Mouse (Mus musculus) kidney, postnatal 0 days (tissue): ENCODE data around the gene Gfm2. TPM values are rescaled to one million over a fixed set of nuclear protein-coding genes. Genes with fewer than 3 reads are reported as not detected.

ENCODE experiments used
- ATAC-seq: fragments of 200-750 bp; cut with Nextera tagmentation; replicated peaks from 2 replicates; pipeline ENCODE4 v1.8.0; 2017; ENCODE audit warnings: low read depth, moderate number of reproducible peaks, moderate TSS enrichment, moderate library complexity; ENCODE audit not compliant: low FRiP score
- DNase-seq: peaks from one replicate; pipeline ENCODE4 v3.0.0-alpha.2; 2016; ENCODE audit warnings: low spot score
- H3K27ac ChIP-seq: fragments of 300-500 bp; sonication (generic); 2 replicates; pipeline ENCODE4 v1.5.1; 2014; ENCODE audit warnings: mild to moderate bottlenecking
- H3K27me3 ChIP-seq: fragments of 300-500 bp; sonication (generic); 2 replicates; pipeline ENCODE4 v1.6.1; 2014; ENCODE audit warnings: low read length, mixed read lengths; ENCODE audit not compliant: insufficient read depth
- H3K36me3 ChIP-seq: fragments of 300-500 bp; sonication (generic); 2 replicates; pipeline ENCODE4 v1.6.1; 2014; ENCODE audit warnings: low read length, mixed read lengths; ENCODE audit not compliant: insufficient read depth
- H3K4me1 ChIP-seq: fragments of 300-500 bp; sonication (generic); replicated peaks from 2 replicates; pipeline ENCODE4 v1.6.1; 2014; ENCODE audit warnings: antibody characterized with exemption, low read length, mixed read lengths; ENCODE audit not compliant: insufficient read depth
- H3K4me2 ChIP-seq: fragments of 300-500 bp; sonication (generic); 2 replicates; pipeline ENCODE4 v1.6.1; 2014; ENCODE audit warnings: mild to moderate bottlenecking, low read length, moderate library complexity, mixed read lengths
- H3K4me3 ChIP-seq: fragments of 300-500 bp; sonication (generic); replicated peaks from 2 replicates; pipeline ENCODE4 v1.5.1; 2014; ENCODE audit warnings: low read depth, low read length
- H3K9ac ChIP-seq: fragments of 300-500 bp; sonication (generic); 2 replicates; pipeline ENCODE4 v1.6.1; 2014; ENCODE audit warnings: low read depth, low read length
- H3K9me3 ChIP-seq: fragments of 300-500 bp; sonication (generic); replicated peaks from 2 replicates; pipeline ENCODE4 v1.6.1; 2016; ENCODE audit warnings: low read length, inconsistent platforms, mixed read lengths
- CTCF ChIP-seq: IDR thresholded peaks from 2 replicates; pipeline ENCODE4 v1.5.1; 2016; ENCODE audit warnings: antibody characterized with exemption, low read depth, mild to moderate bottlenecking, moderate library complexity
- WGBS: fragments of 180-500 bp; shearing (Covaris S2); extraction: QIAGEN DNeasy Blood & Tissue Kit; methylation state at CpG from one replicate; pipeline ENCODE4 v1.1.7; 2014; 5-methylcytosine and 5-hydroxymethylcytosine counted together
- polyA plus RNA-seq: library from polyadenylated mRNA; unstranded; fragments of >200 nt; fragmentation: Nextera tagmentation; extraction: Ambion mirVana; gene quantifications from 2 replicates; pipeline ENCODE4 v1.2.1, GENCODE M21; 2015

The Gfm2 gene
- polyA plus RNA-seq, 1 experiment from 2014 or later, result 20.4 TPM

- no peak overlapping the region for H3K9ac ChIP-seq
- H3K36me3 ChIP-seq, result peaks cover 10% of the 10 kb centered on the region; the same call in 1 of the 2 replicates
- DNase-seq, result peak; percentile 29
- no peak for TF ChIP-seq CTCF
- H3K9me3 ChIP-seq, result no peaks in the 10 kb centered on the region
- H3K27ac ChIP-seq, result no peak overlapping the region
- H3K4me1 ChIP-seq, result no peaks in the 10 kb centered on the region
- no peak overlapping the region for H3K4me3 ChIP-seq
- ATAC-seq, result no peak
- WGBS, result 51% methylated on average over 5 of the region's 5 CpGs
- no peak overlapping the region for H3K4me2 ChIP-seq
- no peaks in the 10 kb centered on the region for H3K27me3 ChIP-seq
These were observed 46.9 kb downstream of the Gfm2 start for GRCm38 (mm10) chr13:97184656-97185055.

DNA sequence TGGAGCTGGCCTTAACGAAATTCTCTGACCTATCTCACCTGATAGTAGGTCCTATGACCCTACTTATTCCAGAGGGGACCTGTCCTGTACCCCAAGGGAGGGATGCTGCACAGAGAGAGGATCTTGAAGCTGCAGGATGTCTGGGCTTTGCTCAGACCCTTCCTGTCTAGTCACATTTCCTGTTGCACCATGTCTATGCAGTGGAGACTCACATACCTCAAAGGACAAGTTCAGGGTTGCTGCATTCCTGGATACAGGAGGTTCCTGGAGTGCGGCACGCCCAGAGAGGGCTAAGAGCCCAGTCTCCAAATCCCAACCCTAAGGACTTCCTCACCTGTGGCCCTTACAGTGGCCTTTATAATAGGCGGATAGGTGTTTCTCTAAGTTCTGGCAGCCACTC, 48.6 kb downstream of the Gfm2 start:
- WGBS, result 75% methylated on average over 4 of the region's 4 CpGs
- H3K27ac ChIP-seq, result no peak overlapping the region
- DNase-seq, result no peak

GRCm38 (mm10) chr13:97187693-97188092, 50.0 kb downstream of the Gfm2 start:
- 77% methylated on average over 5 of the region's 5 CpGs for WGBS
- no peak overlapping the region for H3K4me3 ChIP-seq

More for the DNA sequence above, 48.6 kb downstream of the Gfm2 start:
- no peaks in the 10 kb centered on the region for H3K4me1 ChIP-seq
- no peaks in the 10 kb centered on the region for H3K36me3 ChIP-seq
- H3K4me2 ChIP-seq, result no peak overlapping the region
- no peaks in the 10 kb centered on the region for H3K27me3 ChIP-seq
- no peaks in the 10 kb centered on the region for H3K9me3 ChIP-seq
- no peak for TF ChIP-seq CTCF
- no peak overlapping the region for H3K4me3 ChIP-seq
- no peak for ATAC-seq
- H3K9ac ChIP-seq, result no peak overlapping the region

DNA sequence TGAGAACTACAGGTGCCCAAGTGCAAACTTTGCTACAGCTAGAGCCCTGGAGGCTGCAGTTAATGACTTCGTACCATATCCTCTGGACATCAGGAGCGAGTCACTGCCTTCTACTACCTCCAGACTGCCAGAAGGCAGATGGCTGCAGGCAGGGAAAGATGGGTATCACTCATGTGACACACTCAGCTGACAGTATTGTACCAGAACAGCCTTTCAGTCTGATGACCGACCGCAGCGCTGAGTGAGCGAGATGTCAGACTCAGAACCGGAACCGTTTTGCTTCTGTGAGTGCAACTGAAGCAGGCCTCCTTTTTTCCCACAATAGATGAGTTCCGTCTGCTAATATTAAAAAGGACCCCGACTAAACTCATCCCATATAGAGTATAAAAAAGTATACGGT, 54.9 kb downstream of the Gfm2 start:
- no peak overlapping the region for H3K4me2 ChIP-seq
- no peaks in the 10 kb centered on the region for H3K9me3 ChIP-seq
- 87% methylated on average over 11 of the region's 11 CpGs for WGBS
- H3K27me3 ChIP-seq, result no peaks in the 10 kb centered on the region
- 0 out of 2 replicates have a peak, but pooled peaks cover 3% of the 10 kb centered on the region for H3K4me1 ChIP-seq
- H3K4me3 ChIP-seq, result no peak overlapping the region
- DNase-seq, result no peak
- H3K9ac ChIP-seq, result no peak overlapping the region
- no peak for TF ChIP-seq CTCF
- ATAC-seq, result no peak
- H3K36me3 ChIP-seq, result no peaks in the 10 kb centered on the region
- H3K27ac ChIP-seq, result no peak overlapping the region

More at GRCm38 (mm10) chr13:97187693-97188092, 50.0 kb downstream of the Gfm2 start:
- no peak overlapping the region for H3K4me2 ChIP-seq
- ATAC-seq (no peak), DNase-seq (no peak)
- no peak for TF ChIP-seq CTCF
- H3K4me1 ChIP-seq, result no peaks in the 10 kb centered on the region
- no peaks in the 10 kb centered on the region for H3K9me3 ChIP-seq
- H3K27me3 ChIP-seq, result no peaks in the 10 kb centered on the region
- no peaks in the 10 kb centered on the region for H3K36me3 ChIP-seq
- no peak overlapping the region for H3K9ac ChIP-seq
- no peak overlapping the region for H3K27ac ChIP-seq

DNA sequence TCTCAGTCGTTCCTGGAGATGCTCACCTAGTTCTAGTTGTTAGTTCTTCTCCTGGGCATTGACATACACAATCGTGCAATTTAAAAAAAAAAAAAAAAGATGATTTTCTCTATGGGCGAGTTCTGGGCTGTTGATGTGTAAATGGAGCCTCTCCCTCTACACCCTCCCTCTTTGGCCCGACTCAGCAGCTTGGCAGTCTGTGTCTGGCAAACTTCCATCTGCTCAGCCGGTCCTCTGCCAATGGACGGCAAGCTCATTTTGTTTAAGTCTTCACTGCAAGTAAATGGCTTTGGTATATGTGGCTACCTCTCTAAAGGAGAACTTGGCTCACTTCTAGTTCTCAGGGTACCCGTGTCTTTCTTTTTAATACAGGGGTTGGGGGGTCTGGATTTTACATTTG, 55.7 kb downstream of the Gfm2 start:
- no peak overlapping the region for H3K27ac ChIP-seq
- DNase-seq (no peak), ATAC-seq (no peak)
- H3K4me3 ChIP-seq, result no peak overlapping the region
- 0 out of 2 replicates have a peak, but pooled peaks cover 3% of the 10 kb centered on the region for H3K4me1 ChIP-seq
- H3K36me3 ChIP-seq, result no peaks in the 10 kb centered on the region
- WGBS, result 59% methylated on average over 7 of the region's 7 CpGs
- no peak overlapping the region for H3K9ac ChIP-seq
- H3K27me3 ChIP-seq, result no peaks in the 10 kb centered on the region
- TF ChIP-seq CTCF, result no peak
- H3K9me3 ChIP-seq, result no peaks in the 10 kb centered on the region
- H3K4me2 ChIP-seq, result no peak overlapping the region

DNA sequence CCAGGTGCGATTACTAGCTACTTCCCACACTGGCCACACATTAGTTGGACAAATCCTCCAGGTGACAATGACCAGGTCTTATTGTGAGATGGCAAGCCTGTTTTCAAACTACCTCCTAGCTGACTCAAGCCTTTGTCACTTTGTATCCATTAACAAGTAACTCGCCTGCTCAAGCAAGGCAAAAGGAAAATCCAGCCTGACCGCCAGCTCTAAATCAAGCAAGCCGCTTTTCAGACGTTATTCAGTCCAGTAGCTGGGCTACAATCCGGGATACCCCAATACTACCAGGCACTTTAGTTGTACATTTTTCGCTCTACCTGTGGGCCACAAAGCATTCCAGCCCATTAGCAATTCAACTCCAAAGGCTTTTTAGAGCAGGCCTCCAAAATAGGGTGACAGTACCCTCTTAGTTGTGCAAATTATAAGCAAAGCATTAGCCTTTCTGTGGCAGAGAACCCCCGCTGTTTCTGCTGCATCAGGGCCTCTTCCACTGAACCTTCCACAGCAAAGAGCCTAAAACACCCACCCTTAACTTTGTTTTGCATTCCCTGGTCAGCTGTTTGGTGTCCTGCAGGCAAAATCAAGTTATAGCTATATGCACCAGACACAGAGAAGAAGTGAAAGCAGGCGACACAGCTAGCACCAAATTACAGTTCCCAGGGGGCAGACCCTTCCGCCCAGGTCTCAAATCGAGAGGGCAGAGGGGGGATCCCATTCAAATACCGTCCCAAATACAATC, 58.6 kb downstream of the Gfm2 start:
- TF ChIP-seq CTCF, result no peak
- H3K9me3 ChIP-seq, result no peaks in the 10 kb centered on the region
- H3K4me2 ChIP-seq, result no peak overlapping the region
- no peaks in the 10 kb centered on the region for H3K36me3 ChIP-seq
- 70% methylated on average over 12 of the region's 12 CpGs for WGBS
- no peak overlapping the region for H3K4me3 ChIP-seq
- no peaks in the 10 kb centered on the region for H3K27me3 ChIP-seq
- ATAC-seq (no peak), DNase-seq (no peak)
- 0 out of 2 replicates have a peak, but pooled peaks cover 3% of the 10 kb centered on the region for H3K4me1 ChIP-seq
- no peak overlapping the region for H3K9ac ChIP-seq
- H3K27ac ChIP-seq, result no peak overlapping the region

- Histone ChIP-seq H3K9me3 (no peaks in the 10 kb centered on the region), H3K4me3 (no peak overlapping the region), H3K9ac (no peak overlapping the region), H3K4me1 (0 out of 2 replicates have a peak, but pooled peaks cover 3% of the 10 kb centered on the region), H3K36me3 (no peaks in the 10 kb centered on the region), H3K27me3 (no peaks in the 10 kb centered on the region), H3K27ac (no peak overlapping the region), H3K4me2 (peak overlapping the region; percentile 93; the same call in 1 of the 2 replicates)
- ATAC-seq, result no peak
- WGBS, result 83% methylated on average over 2 of the region's 2 CpGs
- TF ChIP-seq CTCF, result no peak
- DNase-seq, result no peak
These were observed 59.1 kb downstream of the Gfm2 start for GRCm38 (mm10) chr13:97196925-97197218.
